Mouse (Mus musculus) hindbrain, postnatal 0 days (tissue): ENCODE measurements at regions not wholly inside any gene's neighbourhood (a gene's known extent, or its start where the extent isn't known, plus 50 kb on each side); places are given as distances from the start of the nearest gene placed in this dataset.

Experiments
- ATAC-seq: fragments of 200-750 bp; cut with Nextera tagmentation; 2 replicates; pipeline ENCODE4 v1.8.0; 2017; ENCODE audit warnings: mild to moderate bottlenecking, moderate TSS enrichment, moderate library complexity
- DNase-seq: peaks from one replicate; pipeline ENCODE4 v3.0.0-alpha.2; 2015; ENCODE audit warnings: low spot score
- H3K27ac ChIP-seq: fragments of 300-500 bp; sonication (generic); 2 replicates; pipeline ENCODE4 v1.5.1; 2014; ENCODE audit warnings: mild to moderate bottlenecking
- H3K27me3 ChIP-seq: fragments of 300-500 bp; sonication (generic); 2 replicates; pipeline ENCODE4 v1.6.1; 2014; ENCODE audit warnings: low read length, mixed read lengths; ENCODE audit not compliant: insufficient read depth
- H3K36me3 ChIP-seq: fragments of 300-500 bp; sonication (generic); 2 replicates; pipeline ENCODE4 v1.6.1; 2014; ENCODE audit warnings: low read length, mixed read lengths; ENCODE audit not compliant: insufficient read depth
- H3K4me1 ChIP-seq: fragments of 300-500 bp; sonication (generic); 2 replicates; pipeline ENCODE4 v1.6.1; 2014; ENCODE audit warnings: antibody characterized with exemption, low read length, mixed read lengths; ENCODE audit not compliant: insufficient read depth
- H3K4me2 ChIP-seq: fragments of 300-500 bp; sonication (generic); 2 replicates; pipeline ENCODE4 v1.6.1; 2014; ENCODE audit warnings: low read depth, mild to moderate bottlenecking, low read length, moderate library complexity, mixed read lengths
- H3K4me3 ChIP-seq: fragments of 300-500 bp; sonication (generic); 2 replicates; pipeline ENCODE4 v1.5.1; 2014; ENCODE audit warnings: low read length
- H3K9ac ChIP-seq: fragments of 300-500 bp; sonication (generic); replicated peaks from 2 replicates; pipeline ENCODE4 v1.6.1; 2014; ENCODE audit warnings: mild to moderate bottlenecking, low read length, moderate library complexity, mixed read lengths
- H3K9me3 ChIP-seq: fragments of 300-500 bp; sonication (generic); 2 replicates; pipeline ENCODE4 v1.6.1; 2016; ENCODE audit warnings: low read length, mixed read lengths
- CTCF ChIP-seq: IDR thresholded peaks from 2 replicates; pipeline ENCODE4 v1.5.1; 2016; ENCODE audit warnings: antibody characterized with exemption, control low read depth, low read depth
- WGBS: fragments of 180-500 bp; shearing (Covaris S2); extraction: QIAGEN DNeasy Blood & Tissue Kit; methylation state at CpG from one replicate; pipeline ENCODE4 v1.1.7; 2014; 5-methylcytosine and 5-hydroxymethylcytosine counted together

- Histone ChIP-seq H3K9me3 (no peaks in the 10 kb centered on the region), H3K4me3 (no peak overlapping the region), H3K27ac (no peak overlapping the region), H3K9ac (no peak overlapping the region), H3K4me1 (no peaks in the 10 kb centered on the region), H3K27me3 (no peaks in the 10 kb centered on the region), H3K36me3 (no peaks in the 10 kb centered on the region), H3K4me2 (no peak overlapping the region)
- WGBS = 93% methylated on average over 3 of the region's 3 CpGs
- ATAC-seq (no peak), DNase-seq (no peak)
- no peak for TF ChIP-seq CTCF
Measured at GRCm38 (mm10) chr15:57608519-57608918, 131.1 kb upstream of the Slc22a22 start.

GRCm38 (mm10) chr15:57600562-57600961 is 123.1 kb upstream of the Slc22a22 start:
- no peak overlapping the region for H3K4me3 ChIP-seq
- WGBS = 20% methylated on average over 6 of the region's 6 CpGs
- H3K4me2 ChIP-seq = no peak overlapping the region
- no peaks in the 10 kb centered on the region for H3K9me3 ChIP-seq
- DNase-seq = peak; percentile 81
- no peak overlapping the region for H3K9ac ChIP-seq
- ATAC-seq = peak; percentile 76; the same call in 1 of the 2 replicates
- H3K27me3 ChIP-seq = no peaks in the 10 kb centered on the region
- TF ChIP-seq CTCF = peak; percentile 88
- H3K4me1 ChIP-seq = no peaks in the 10 kb centered on the region
- H3K27ac ChIP-seq = no peak overlapping the region
- no peaks in the 10 kb centered on the region for H3K36me3 ChIP-seq

DNA sequence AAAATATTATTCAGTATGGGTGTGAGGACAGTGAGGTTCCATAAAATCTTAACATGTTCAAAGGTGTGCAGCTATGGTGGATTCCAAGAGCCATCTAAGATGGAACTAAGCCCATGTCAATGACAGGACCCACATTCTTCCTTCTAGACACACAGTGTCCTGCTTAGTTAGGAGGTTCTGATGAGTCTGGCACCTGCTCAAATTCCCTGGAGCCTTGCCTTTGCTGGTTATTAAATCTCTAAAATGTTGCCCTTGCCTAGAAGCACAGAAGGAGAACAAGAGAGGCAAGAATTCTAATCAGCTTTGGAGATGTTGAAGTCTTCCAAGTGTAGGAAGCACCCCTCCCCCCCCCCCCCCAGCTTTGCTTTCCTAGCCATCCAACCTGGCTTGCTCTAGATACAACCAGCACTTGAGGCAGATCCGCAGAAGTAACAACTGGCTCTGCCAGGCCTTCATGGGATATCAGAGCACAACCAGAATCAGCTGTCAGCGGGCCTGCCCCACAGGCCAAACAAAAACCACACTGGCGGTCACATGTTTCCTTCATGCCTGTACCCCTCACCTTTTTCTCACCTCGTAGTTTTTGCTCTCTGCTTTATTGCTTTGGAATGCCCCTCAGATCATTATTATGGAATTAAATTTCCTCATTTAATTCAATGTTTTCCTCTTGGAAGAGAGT is 116.0 kb upstream of the Slc22a22 start:
- Histone ChIP-seq H3K4me2 (no peak overlapping the region), H3K27ac (no peak overlapping the region), H3K9ac (no peak overlapping the region), H3K9me3 (no peaks in the 10 kb centered on the region), H3K4me3 (no peak overlapping the region), H3K27me3 (no peaks in the 10 kb centered on the region), H3K4me1 (peaks cover 10% of the 10 kb centered on the region; the same call in 1 of the 2 replicates), H3K36me3 (no peaks in the 10 kb centered on the region)
- no peak for TF ChIP-seq CTCF
- WGBS = 81% methylated on average over 4 of the region's 4 CpGs
- ATAC-seq (no peak), DNase-seq (no peak)

DNA sequence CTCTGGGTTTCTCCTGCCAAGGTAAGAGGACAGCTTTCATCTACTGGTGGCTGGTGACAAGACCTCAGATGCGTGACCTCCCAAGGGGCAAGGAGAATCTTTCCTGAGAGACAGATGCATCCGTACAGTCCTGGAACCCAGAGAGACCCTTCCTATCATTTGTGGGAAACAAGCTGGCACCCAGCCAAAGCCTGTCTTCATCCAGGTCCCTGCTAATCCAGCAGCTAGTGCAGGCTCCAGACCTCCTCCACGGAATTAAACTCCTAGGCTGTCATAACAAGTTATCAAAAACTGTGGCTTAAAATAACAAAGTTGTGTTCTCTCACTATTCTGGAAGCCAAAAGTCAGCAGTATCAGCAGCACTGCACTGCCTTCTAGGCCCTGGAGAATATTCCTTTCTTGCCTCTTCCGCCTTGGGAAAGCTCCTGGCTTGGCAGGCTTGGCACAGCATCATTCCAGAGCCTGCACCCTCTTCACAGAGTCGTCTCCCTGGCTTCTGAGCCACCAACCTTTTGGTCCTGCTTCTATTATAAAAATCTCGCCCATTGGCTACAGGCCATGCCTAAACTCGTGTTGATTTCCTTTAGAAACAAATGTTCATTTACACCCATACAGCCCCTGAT is 113.3 kb upstream of the Slc22a22 start:
- Histone ChIP-seq H3K9me3 (no peaks in the 10 kb centered on the region), H3K9ac (no peak overlapping the region), H3K27me3 (no peaks in the 10 kb centered on the region), H3K27ac (peak overlapping the region; percentile 15; the same call in 1 of the 2 replicates), H3K36me3 (no peaks in the 10 kb centered on the region), H3K4me2 (no peak overlapping the region), H3K4me3 (no peak overlapping the region), H3K4me1 (peaks cover 10% of the 10 kb centered on the region; the same call in 1 of the 2 replicates)
- DNase-seq (peak; percentile 67), ATAC-seq (peak; percentile 19; the same call in 1 of the 2 replicates)
- WGBS = 32% methylated on average over 7 of the region's 7 CpGs
- no peak for TF ChIP-seq CTCF

DNA sequence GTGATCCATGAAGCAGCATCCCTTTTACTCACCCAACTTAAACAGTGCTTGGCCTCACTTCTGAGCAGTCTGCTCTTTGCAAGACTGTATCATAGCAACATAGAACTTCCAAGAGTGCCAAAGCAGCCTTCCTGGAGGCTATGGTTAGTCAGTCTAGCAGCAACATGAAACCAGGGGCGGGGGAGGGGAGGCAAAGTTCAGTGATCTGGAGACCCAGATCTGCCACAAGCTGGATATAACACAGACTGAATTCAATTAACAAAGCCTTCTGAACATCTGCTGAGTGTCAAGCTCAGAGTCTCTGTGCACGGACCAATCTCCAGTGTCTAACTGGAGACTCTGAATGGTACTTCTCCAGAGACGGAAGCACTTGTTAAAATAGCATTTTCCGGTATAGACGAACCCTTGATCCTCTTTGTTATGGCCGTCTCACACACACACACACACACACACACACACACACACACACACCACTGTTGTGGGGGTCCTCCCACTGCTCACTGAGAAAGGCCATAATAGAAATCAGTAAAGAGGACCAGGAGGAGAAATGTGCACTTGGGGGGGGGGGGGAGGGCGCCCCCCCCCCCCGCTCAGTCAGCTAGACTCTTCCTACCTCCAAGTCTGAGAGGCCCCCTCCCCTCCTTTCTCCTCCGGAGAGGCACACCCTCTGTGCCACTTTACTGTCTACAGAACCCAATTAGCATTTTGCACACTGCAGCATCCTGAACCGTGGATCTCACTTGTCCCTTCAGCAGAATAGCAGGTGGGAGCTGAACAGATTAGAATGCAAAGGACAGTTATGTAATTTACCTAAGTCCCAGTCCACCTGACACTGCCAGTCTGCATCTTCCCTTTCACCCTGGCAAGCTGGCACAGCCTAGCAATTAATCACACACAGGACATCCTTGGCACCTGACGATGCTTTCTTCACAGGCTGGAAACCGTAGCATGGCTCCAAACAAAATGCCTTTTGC is 112.3 kb upstream of the Slc22a22 start:
- no peaks in the 10 kb centered on the region for H3K27me3 ChIP-seq
- TF ChIP-seq CTCF = no peak
- H3K4me2 ChIP-seq = peak overlapping the region; percentile 6; the same call in 1 of the 2 replicates
- 0 out of 2 replicates have a peak overlapping the region, but pooled peaks have one; percentile 15 for H3K27ac ChIP-seq
- no peaks in the 10 kb centered on the region for H3K36me3 ChIP-seq
- ATAC-seq = peak; percentile 85
- no peak overlapping the region for H3K4me3 ChIP-seq
- H3K4me1 ChIP-seq = peaks cover 10% of the 10 kb centered on the region; the same call in 1 of the 2 replicates
- WGBS = 7% methylated on average over 10 of the region's 12 CpGs
- no peak overlapping the region for H3K9ac ChIP-seq
- H3K9me3 ChIP-seq = no peaks in the 10 kb centered on the region
- peak; percentile 75 for DNase-seq

DNA sequence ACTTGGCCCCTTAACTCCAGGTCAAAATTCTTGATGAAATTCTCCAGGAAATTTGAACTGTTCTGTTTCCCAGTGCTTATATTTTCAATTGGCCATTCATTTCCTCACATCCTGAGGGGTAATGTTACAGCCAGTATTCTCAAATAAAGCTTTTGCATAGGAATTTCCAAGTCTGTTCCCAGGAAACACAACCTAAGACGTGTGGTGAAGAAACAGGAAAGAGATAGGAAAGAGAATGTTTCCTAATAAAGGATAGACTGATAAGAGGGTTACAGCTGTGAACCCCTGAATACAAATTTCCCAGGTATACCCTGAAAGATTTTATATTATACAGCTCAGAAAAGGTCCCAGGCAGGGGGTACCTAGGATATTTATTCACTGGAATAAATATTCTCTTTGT is 108.0 kb upstream of the Slc22a22 start:
- Histone ChIP-seq H3K9me3 (no peaks in the 10 kb centered on the region), H3K4me2 (no peak overlapping the region), H3K27ac (no peak overlapping the region), H3K4me1 (peaks cover 4% of the 10 kb centered on the region; the same call in 1 of the 2 replicates), H3K9ac (no peak overlapping the region), H3K4me3 (no peak overlapping the region), H3K36me3 (no peaks in the 10 kb centered on the region), H3K27me3 (no peaks in the 10 kb centered on the region)
- WGBS = 67% methylated on average over 1 of the region's 1 CpGs
- no peak for TF ChIP-seq CTCF
- DNase-seq (no peak), ATAC-seq (no peak)
